Mouse (Mus musculus) neural tube, embryonic 11.5 days (tissue): ENCODE measurements around the gene Ccdc22. TPM values are rescaled to one million over a fixed set of nuclear protein-coding genes. Genes with fewer than 3 reads are reported as not detected.
A peak's percentile ranks its signal among the peaks of the same experiment; 100 is the strongest.

Source experiments
- ATAC-seq: fragments of 200-750 bp; cut with Nextera tagmentation; 2 replicates; pipeline ENCODE4 v1.8.0; 2017; ENCODE audit warnings: moderate number of reproducible peaks, mild to moderate bottlenecking, moderate TSS enrichment, moderate library complexity; ENCODE audit not compliant: insufficient read depth, low FRiP score, low TSS enrichment
- DNase-seq: peaks from one replicate; pipeline ENCODE4 v3.0.0-alpha.2; 2015; ENCODE audit warnings: low spot score
- H3K27ac ChIP-seq: fragments of 300-500 bp; sonication (generic); 2 replicates; pipeline ENCODE4 v1.5.1; 2014; ENCODE audit warnings: low read depth, mild to moderate bottlenecking, low read length
- H3K27me3 ChIP-seq: fragments of 300-500 bp; sonication (generic); 2 replicates; pipeline ENCODE4 v1.6.1; 2014; ENCODE audit warnings: mild to moderate bottlenecking, low read length, mixed read lengths; ENCODE audit not compliant: control insufficient read depth, insufficient read depth
- H3K36me3 ChIP-seq: fragments of 300-500 bp; sonication (generic); 2 replicates; pipeline ENCODE4 v1.6.1; 2014; ENCODE audit warnings: mild to moderate bottlenecking, low read length, moderate library complexity, mixed read lengths; ENCODE audit not compliant: control insufficient read depth, insufficient read depth
- H3K4me1 ChIP-seq: fragments of 300-500 bp; sonication (generic); 2 replicates; pipeline ENCODE4 v1.6.1; 2014; ENCODE audit warnings: low read length, mixed read lengths; ENCODE audit not compliant: control insufficient read depth, insufficient read depth
- H3K4me2 ChIP-seq: fragments of 300-500 bp; sonication (generic); 2 replicates; pipeline ENCODE4 v1.6.1; 2014; ENCODE audit warnings: low read depth, mild to moderate bottlenecking, moderate library complexity
- H3K4me3 ChIP-seq: fragments of 300-500 bp; sonication (generic); 2 replicates; pipeline ENCODE4 v1.5.1; 2014; ENCODE audit warnings: low read depth, low read length
- H3K9ac ChIP-seq: fragments of 300-500 bp; sonication (generic); 2 replicates; pipeline ENCODE4 v1.6.1; 2014; ENCODE audit warnings: mild to moderate bottlenecking, low read length
- H3K9me3 ChIP-seq: fragments of 300-500 bp; sonication (generic); 2 replicates; pipeline ENCODE4 v1.6.1; 2016; ENCODE audit warnings: low read length; ENCODE audit not compliant: control insufficient read depth
- WGBS: fragments of 180-500 bp; shearing (Covaris S2); extraction: QIAGEN DNeasy Blood & Tissue Kit; methylation state at CpG from one replicate; pipeline ENCODE4 v1.1.7; 2014; 5-methylcytosine and 5-hydroxymethylcytosine counted together
- polyA plus RNA-seq: library from polyadenylated mRNA; unstranded; fragments of >200 nt; fragmentation: Nextera tagmentation; extraction: Ambion mirVana; gene quantifications from 2 replicates; pipeline ENCODE4 v1.2.1, GENCODE M21; 2014

The Ccdc22 gene
- polyA plus RNA-seq, 1 experiment from 2014 or later, result 29.2 TPM

DNA sequence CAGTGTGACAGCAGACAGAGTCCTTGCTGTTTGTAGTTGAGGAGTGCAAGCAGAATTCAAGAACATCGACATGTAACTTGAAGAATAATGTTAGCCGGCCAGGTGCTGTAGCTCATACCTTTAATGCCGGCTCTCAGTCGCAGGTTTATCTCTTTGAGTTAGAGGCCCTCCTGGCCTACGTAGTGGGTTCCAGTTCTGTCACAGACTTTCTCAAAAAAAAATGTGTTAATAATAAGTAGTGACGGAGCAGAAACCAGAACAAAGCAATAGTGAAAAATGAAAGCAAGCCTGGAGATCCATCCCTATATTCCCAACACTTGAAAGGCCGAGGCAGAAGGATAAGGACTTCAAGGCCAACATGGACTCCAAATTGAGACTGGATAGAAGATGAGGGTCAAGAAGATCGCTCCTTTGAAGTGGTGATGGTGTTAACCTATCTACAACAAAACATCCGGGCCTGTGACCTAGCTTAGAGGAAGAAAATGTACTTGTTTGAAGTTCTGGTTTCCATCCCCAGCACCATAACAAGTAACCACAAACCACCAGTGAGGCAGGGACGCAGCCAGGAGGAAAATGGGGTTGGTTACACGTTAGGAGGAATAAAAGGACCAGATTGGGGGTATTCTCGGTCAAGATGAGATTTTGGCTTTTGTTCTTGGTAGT is 12.7 kb upstream of the Ccdc22 start:
- no peaks in the 10 kb centered on the region for H3K9me3 ChIP-seq
- WGBS, result 86% methylated on average over 12 of the region's 12 CpGs
- no peaks in the 10 kb centered on the region for H3K36me3 ChIP-seq
- ATAC-seq (no peak), DNase-seq (no peak)
- H3K27ac ChIP-seq, result no peak overlapping the region
- H3K27me3 ChIP-seq, result no peaks in the 10 kb centered on the region
- no peak overlapping the region for H3K9ac ChIP-seq
- H3K4me2 ChIP-seq, result no peak overlapping the region
- no peak overlapping the region for H3K4me3 ChIP-seq
- H3K4me1 ChIP-seq, result no peaks in the 10 kb centered on the region

GRCm38 (mm10) chrX:7610536-7611258 is 5.4 kb upstream of the Ccdc22 start:
- ATAC-seq, result no peak
- no peak overlapping the region for H3K27ac ChIP-seq
- no peak overlapping the region for H3K9ac ChIP-seq
- peak overlapping the region; percentile 54 for H3K4me2 ChIP-seq
- no peaks in the 10 kb centered on the region for H3K27me3 ChIP-seq
- no peaks in the 10 kb centered on the region for H3K9me3 ChIP-seq
- H3K36me3 ChIP-seq, result no peaks in the 10 kb centered on the region
- peak; percentile 13 for DNase-seq
- peak overlapping the region; percentile 22 for H3K4me3 ChIP-seq
- WGBS, result 18% methylated on average over 26 of the region's 26 CpGs
- H3K4me1 ChIP-seq, result no peaks in the 10 kb centered on the region

- H3K9me3 ChIP-seq, result no peaks in the 10 kb centered on the region
- H3K27me3 ChIP-seq, result no peaks in the 10 kb centered on the region
- H3K9ac ChIP-seq, result no peak overlapping the region
- no peaks in the 10 kb centered on the region for H3K4me1 ChIP-seq
- H3K4me3 ChIP-seq, result peak overlapping the region; percentile 22
- ATAC-seq, result 0 out of 2 replicates have a peak, but pooled peaks have one; percentile 16
- H3K36me3 ChIP-seq, result no peaks in the 10 kb centered on the region
- DNase-seq, result no peak
- H3K27ac ChIP-seq, result no peak overlapping the region
- peak overlapping the region; percentile 54 for H3K4me2 ChIP-seq
- 16% methylated on average over 21 of the region's 21 CpGs for WGBS
Measured at GRCm38 (mm10) chrX:7610035-7610434, 4.7 kb upstream of the Ccdc22 start.

DNA sequence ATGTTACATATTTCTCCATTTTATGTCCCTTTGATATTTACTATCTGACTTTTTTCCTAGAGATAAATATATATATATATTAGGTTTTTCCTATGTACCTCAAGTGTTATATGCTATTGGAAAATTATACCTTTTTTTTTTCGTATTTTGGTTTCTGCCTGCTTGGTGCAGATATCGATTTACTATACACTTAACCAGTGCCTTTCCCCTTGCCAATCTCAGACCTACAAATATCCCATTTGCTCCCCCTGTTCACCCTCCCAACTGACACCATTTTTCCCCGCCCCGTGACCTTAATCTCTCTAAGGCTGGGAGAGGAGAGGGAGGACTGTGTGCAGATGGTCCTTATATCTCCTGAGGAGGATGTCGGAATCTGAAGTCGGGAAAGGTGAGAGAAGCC is 1.5 kb upstream of the Ccdc22 start, which contains the start of gene Cacna1f:
TSS of gene Cacna1f (plus strand) at position 301 of the 400 bp plus-strand sequence.
- DNase-seq (no peak), ATAC-seq (no peak)
- H3K27me3 ChIP-seq, result no peaks in the 10 kb centered on the region
- H3K9me3 ChIP-seq, result no peaks in the 10 kb centered on the region
- no peak within 1 kb of the TSS for H3K4me2 ChIP-seq
- no peak within 1 kb of the TSS for H3K9ac ChIP-seq
- no peaks in the 10 kb centered on the region for H3K36me3 ChIP-seq
- H3K4me1 ChIP-seq, result no peaks in the 10 kb centered on the region
- H3K27ac ChIP-seq, result no peak within 1 kb of the TSS
- WGBS, result 79% methylated on average over 6 of the region's 6 CpGs
- H3K4me3 ChIP-seq, result no peak within 1 kb of the TSS

- Histone ChIP-seq H3K36me3 (no peaks in the 10 kb centered on the region), H3K9me3 (no peaks in the 10 kb centered on the region), H3K4me3 (no peak overlapping the region), H3K27ac (no peak overlapping the region), H3K9ac (no peak overlapping the region), H3K4me1 (no peaks in the 10 kb centered on the region), H3K27me3 (no peaks in the 10 kb centered on the region), H3K4me2 (no peak overlapping the region)
- 44% methylated on average over 8 of the region's 8 CpGs for WGBS
- DNase-seq, result no peak
- ATAC-seq, result 0 out of 2 replicates have a peak, but pooled peaks have one; percentile 29
Measured at GRCm38 (mm10) chrX:7605575-7605941, 241 bp upstream of the Ccdc22 start.

DNA sequence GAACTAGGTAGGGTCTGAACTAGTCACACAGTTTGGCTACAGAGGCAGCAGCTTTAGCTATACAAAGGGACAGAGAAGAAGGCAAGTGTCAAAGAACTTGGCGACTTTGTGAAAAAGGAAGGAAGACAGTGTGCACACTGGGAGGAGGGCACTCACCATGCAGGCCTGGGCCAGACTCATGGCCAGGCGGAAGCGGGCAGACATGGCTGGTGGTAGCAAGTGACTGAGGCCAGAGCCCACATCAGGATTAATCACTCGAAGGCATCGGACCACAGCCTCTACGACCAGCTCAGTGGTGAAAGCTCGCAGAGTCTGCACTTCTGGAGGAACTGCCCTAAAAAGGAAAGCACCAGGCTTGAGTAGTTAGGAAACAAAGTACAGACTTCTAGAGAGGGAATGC is 1.3 kb downstream of the Ccdc22 start:
- no peaks in the 10 kb centered on the region for H3K4me1 ChIP-seq
- H3K9me3 ChIP-seq, result no peaks in the 10 kb centered on the region
- ATAC-seq (no peak), DNase-seq (no peak)
- H3K27ac ChIP-seq, result no peak overlapping the region
- no peak overlapping the region for H3K9ac ChIP-seq
- no peak overlapping the region for H3K4me3 ChIP-seq
- no peak overlapping the region for H3K4me2 ChIP-seq
- 86% methylated on average over 7 of the region's 7 CpGs for WGBS
- H3K36me3 ChIP-seq, result no peaks in the 10 kb centered on the region
- no peaks in the 10 kb centered on the region for H3K27me3 ChIP-seq

- no peak overlapping the region for H3K9ac ChIP-seq
- H3K9me3 ChIP-seq, result no peaks in the 10 kb centered on the region
- DNase-seq (no peak), ATAC-seq (no peak)
- no peak overlapping the region for H3K4me2 ChIP-seq
- no peaks in the 10 kb centered on the region for H3K4me1 ChIP-seq
- no peak overlapping the region for H3K27ac ChIP-seq
- H3K4me3 ChIP-seq, result no peak overlapping the region
- 94% methylated on average over 9 of the region's 9 CpGs for WGBS
- H3K27me3 ChIP-seq, result no peaks in the 10 kb centered on the region
- H3K36me3 ChIP-seq, result no peaks in the 10 kb centered on the region
Measured at GRCm38 (mm10) chrX:7595371-7595770, 9.9 kb downstream of the Ccdc22 start.

DNA sequence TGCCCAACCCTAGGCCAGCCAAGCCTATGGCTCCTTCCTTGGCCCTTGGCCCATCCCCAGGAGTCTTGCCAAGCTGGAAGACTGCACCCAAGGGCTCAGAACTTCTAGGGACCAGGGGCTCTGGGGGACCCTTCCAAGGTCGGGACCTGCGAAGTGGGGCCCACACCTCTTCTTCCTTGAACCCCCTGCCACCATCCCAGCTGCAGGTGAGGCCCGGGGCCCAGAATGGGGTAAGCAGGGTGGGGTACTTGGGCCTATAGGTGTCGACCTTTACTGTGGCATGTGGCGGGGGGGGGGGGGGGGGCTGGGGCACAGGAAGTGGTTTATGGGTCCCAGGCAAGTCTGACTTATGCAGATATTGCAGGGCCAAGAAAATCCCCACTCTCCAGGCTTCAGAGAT is 19.0 kb downstream of the Ccdc22 start:
- WGBS, result 93% methylated on average over 3 of the region's 5 CpGs
- H3K27ac ChIP-seq, result no peak overlapping the region
- H3K4me3 ChIP-seq, result no peak overlapping the region
- H3K4me1 ChIP-seq, result no peaks in the 10 kb centered on the region
- H3K9me3 ChIP-seq, result no peaks in the 10 kb centered on the region
- DNase-seq (no peak), ATAC-seq (no peak)
- H3K36me3 ChIP-seq, result no peaks in the 10 kb centered on the region
- H3K4me2 ChIP-seq, result no peak overlapping the region
- H3K27me3 ChIP-seq, result no peaks in the 10 kb centered on the region
- H3K9ac ChIP-seq, result no peak overlapping the region

DNA sequence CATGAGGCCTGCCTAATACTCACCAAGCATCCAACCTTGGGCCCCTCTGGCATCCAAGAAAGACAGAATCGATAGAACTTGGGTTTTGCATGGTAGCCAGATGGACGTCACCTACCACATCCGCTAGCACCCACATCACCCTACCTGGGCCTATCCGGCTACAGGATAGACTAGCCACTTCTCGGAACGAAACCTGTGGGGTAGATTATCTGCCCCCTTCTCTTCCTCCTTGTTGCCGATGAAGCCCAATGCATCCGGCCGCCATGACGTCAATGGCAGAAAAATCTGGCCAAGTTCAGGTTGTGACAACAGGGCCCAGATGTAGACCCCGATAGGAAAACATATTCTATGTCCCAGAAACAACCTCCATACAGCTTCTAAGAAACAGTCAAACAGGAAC is 21.4 kb downstream of the Ccdc22 start:
- Histone ChIP-seq H3K9ac (no peak overlapping the region), H3K36me3 (no peaks in the 10 kb centered on the region), H3K27me3 (no peaks in the 10 kb centered on the region), H3K27ac (no peak overlapping the region), H3K4me1 (no peaks in the 10 kb centered on the region), H3K4me3 (no peak overlapping the region), H3K9me3 (no peaks in the 10 kb centered on the region), H3K4me2 (no peak overlapping the region)
- 95% methylated on average over 11 of the region's 11 CpGs for WGBS
- DNase-seq, result no peak
- no peak for ATAC-seq
